Mouse (Mus musculus) liver, embryonic 11.5 days (tissue): Measurements from ENCODE around the gene Pcsk2. TPM values are rescaled to one million over a fixed set of nuclear protein-coding genes. Genes with fewer than 3 reads are reported as not detected.

ENCODE experiments used
- ATAC-seq: fragments of 200-750 bp; cut with Nextera tagmentation; replicated peaks from 2 replicates; pipeline ENCODE4 v1.8.0; 2017; ENCODE audit warnings: moderate number of reproducible peaks, mild to moderate bottlenecking, moderate TSS enrichment, moderate library complexity; ENCODE audit not compliant: low FRiP score
- DNase-seq: peaks from one replicate; pipeline ENCODE4 v3.0.0-alpha.2; 2017; ENCODE audit warnings: low spot score
- H3K27ac ChIP-seq: fragments of 300-500 bp; sonication (generic); 2 replicates; pipeline ENCODE4 v1.5.1; 2014; ENCODE audit warnings: mild to moderate bottlenecking, low read depth, low read length, control low read depth
- H3K27me3 ChIP-seq: fragments of 300-500 bp; sonication (generic); replicated peaks from 2 replicates; pipeline ENCODE4 v1.6.1; 2014; ENCODE audit warnings: low read length, mixed read lengths; ENCODE audit not compliant: control insufficient read depth, insufficient read depth
- H3K36me3 ChIP-seq: fragments of 300-500 bp; sonication (generic); 2 replicates; pipeline ENCODE4 v1.6.1; 2014; ENCODE audit warnings: mild to moderate bottlenecking, low read length, moderate library complexity, mixed read lengths; ENCODE audit not compliant: control insufficient read depth, insufficient read depth
- H3K4me1 ChIP-seq: fragments of 300-500 bp; sonication (generic); replicated peaks from 2 replicates; pipeline ENCODE4 v1.6.1; 2014; ENCODE audit warnings: low read length, mixed read lengths; ENCODE audit not compliant: control insufficient read depth, insufficient read depth
- H3K4me2 ChIP-seq: fragments of 300-500 bp; sonication (generic); 2 replicates; pipeline ENCODE4 v1.6.1; 2014; ENCODE audit warnings: mild to moderate bottlenecking, control low read depth, moderate library complexity
- H3K4me3 ChIP-seq: fragments of 300-500 bp; sonication (generic); 2 replicates; pipeline ENCODE4 v1.5.1; 2014; ENCODE audit warnings: low read depth, low read length, control low read depth
- H3K9ac ChIP-seq: fragments of 300-500 bp; sonication (generic); 2 replicates; pipeline ENCODE4 v1.6.1; 2014; ENCODE audit warnings: low read depth, low read length, control low read depth
- H3K9me3 ChIP-seq: fragments of 300-500 bp; sonication (generic); 2 replicates; pipeline ENCODE4 v1.6.1; 2016; ENCODE audit warnings: low read length, inconsistent platforms, mixed read lengths; ENCODE audit not compliant: control insufficient read depth
- WGBS: fragments of 180-500 bp; shearing (Covaris S2); extraction: QIAGEN DNeasy Blood & Tissue Kit; methylation state at CpG from one replicate; pipeline ENCODE4 v1.1.7; 2014; 5-methylcytosine and 5-hydroxymethylcytosine counted together
- polyA plus RNA-seq: library from polyadenylated mRNA; unstranded; fragments of >200 nt; fragmentation: Nextera tagmentation; extraction: Ambion mirVana; gene quantifications from 2 replicates; pipeline ENCODE4 v1.2.1, GENCODE M21; 2014

The Pcsk2 gene
- polyA plus RNA-seq, 1 experiment from 2014 or later: 0.56 TPM

DNA sequence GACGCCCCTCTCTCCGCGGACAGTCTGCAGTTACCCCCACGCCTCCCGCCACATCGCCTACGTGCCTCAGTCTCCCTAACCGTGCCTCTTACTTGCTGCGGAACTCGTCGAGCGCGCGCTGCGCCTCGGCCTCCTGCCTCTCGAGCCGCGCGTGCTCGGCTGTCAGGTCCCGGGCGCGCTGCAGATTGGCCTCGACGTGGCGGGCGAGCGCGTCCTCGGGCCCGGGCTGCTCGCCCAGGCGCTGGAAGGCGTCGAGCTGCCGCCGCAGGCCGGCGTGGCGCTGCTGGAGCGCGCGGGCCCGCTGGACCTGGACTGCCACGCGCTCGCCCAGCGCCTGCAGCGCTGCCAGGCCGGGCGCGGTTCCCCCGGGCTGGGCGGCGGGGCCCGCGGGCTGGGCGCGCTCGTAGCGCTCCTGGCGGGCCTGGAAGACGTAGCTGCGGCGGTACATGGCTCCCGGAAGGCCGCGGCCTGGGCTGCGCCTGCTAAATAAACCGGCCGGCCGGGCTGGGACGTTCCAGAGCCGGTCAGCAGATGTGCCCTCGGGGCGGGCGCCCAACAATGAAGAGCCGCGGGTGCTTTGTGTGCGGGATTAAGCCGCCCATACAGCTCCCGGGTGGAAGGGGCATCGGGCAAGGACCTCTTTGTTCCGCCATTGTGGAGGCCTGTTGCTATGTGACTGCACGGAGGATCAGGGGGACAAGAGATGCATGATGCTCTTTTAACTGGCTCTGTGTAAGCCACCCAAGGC is 316.7 kb downstream of the Pcsk2 start, which contains the start of gene Bfsp1:
Gene Bfsp1 (minus strand): TSS at position 690 of the 748 bp plus-strand sequence.
- DNase-seq (peak; percentile 63), ATAC-seq (peak; percentile 49)
- H3K27ac ChIP-seq: no peak within 1 kb of the TSS
- H3K9me3 ChIP-seq: no peaks in the 10 kb centered on the region
- peak within 1 kb of the TSS; percentile 83 for H3K4me2 ChIP-seq
- H3K4me3 ChIP-seq: peak within 1 kb of the TSS; percentile 50
- no peaks in the 10 kb centered on the region for H3K36me3 ChIP-seq
- 6% methylated on average over 86 of the region's 86 CpGs for WGBS
- H3K9ac ChIP-seq: peak within 1 kb of the TSS; percentile 71
- peaks cover 12% of the 10 kb centered on the region for H3K27me3 ChIP-seq
- peaks cover 5% of the 10 kb centered on the region; the same call in 1 of the 2 replicates for H3K4me1 ChIP-seq

DNA sequence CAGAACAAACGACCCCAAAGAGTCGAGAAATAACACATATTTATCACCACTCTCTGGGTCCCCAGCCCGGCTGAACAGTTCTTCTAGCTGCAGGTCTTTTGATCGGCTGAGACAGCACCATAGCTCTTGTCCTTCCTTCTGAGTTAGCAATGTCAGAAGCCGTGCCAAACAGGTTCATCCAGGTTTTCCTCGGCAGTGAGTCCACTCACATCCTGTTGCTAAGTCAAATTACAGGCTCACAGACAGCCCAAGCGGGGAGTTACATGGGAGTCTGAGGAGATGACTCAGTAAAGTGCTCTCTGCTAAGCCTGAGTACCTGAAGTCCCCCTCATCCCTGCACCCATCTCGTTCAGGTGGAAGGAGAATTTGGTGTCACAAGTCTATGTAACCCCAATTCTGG is 318.6 kb downstream of the Pcsk2 start:
- H3K27ac ChIP-seq: no peak overlapping the region
- DNase-seq: no peak
- H3K4me2 ChIP-seq: no peak overlapping the region
- 63% methylated on average over 8 of the region's 8 CpGs for WGBS
- no peaks in the 10 kb centered on the region for H3K36me3 ChIP-seq
- no peak for ATAC-seq
- H3K27me3 ChIP-seq: peaks cover 9% of the 10 kb centered on the region
- no peak overlapping the region for H3K4me3 ChIP-seq
- no peak overlapping the region for H3K9ac ChIP-seq
- peaks cover 5% of the 10 kb centered on the region; the same call in 1 of the 2 replicates for H3K4me1 ChIP-seq
- H3K9me3 ChIP-seq: no peaks in the 10 kb centered on the region
